Mouse (Mus musculus) thymus, adult 2 months (tissue): ENCODE measurements at regions not wholly inside any gene's neighbourhood (a gene's known extent, or its start where the extent isn't known, plus 50 kb on each side); places are given as distances from the start of the nearest gene placed in this dataset.

Experiments used
- CTCF ChIP-seq: fragments of 200-500 bp; IDR thresholded peaks from 2 replicates; pipeline ENCODE4 v1.5.1; 2012; ENCODE audit warnings: mild to moderate bottlenecking, control low read depth, low read length, moderate library complexity, borderline replicate concordance; ENCODE audit not compliant: control insufficient read depth, poor library complexity, insufficient read depth; ENCODE audit errors: extremely low read depth
- POLR2A ChIP-seq: fragments of 200-500 bp; IDR thresholded peaks from 2 replicates; pipeline ENCODE4 v1.6.1; 2012; ENCODE audit warnings: mild to moderate bottlenecking, low read length, control low read depth, moderate library complexity; ENCODE audit not compliant: control insufficient read depth, poor library complexity, insufficient read depth; ENCODE audit errors: extremely low read depth

DNA sequence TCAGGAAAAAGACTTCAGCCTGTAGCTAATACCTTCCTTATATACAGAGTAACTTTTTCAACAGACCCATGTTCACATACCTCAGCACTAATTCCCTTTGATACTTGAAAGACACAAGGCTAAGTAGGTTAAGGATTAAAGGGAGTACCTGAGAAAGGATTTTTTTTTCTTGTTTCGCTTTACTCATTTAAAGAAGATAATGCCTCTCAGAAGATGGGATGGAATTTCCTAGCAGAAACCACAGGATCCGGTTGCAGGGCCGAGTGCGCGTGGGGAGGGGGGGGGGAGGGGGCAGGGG is 114.0 kb upstream of the Cpsf6 start:
- no peak for TF ChIP-seq POLR2A
- TF ChIP-seq CTCF, result no peak
